Mouse (Mus musculus): ENCODE results near the gene Kdsr.

Gene Kdsr

DNA sequence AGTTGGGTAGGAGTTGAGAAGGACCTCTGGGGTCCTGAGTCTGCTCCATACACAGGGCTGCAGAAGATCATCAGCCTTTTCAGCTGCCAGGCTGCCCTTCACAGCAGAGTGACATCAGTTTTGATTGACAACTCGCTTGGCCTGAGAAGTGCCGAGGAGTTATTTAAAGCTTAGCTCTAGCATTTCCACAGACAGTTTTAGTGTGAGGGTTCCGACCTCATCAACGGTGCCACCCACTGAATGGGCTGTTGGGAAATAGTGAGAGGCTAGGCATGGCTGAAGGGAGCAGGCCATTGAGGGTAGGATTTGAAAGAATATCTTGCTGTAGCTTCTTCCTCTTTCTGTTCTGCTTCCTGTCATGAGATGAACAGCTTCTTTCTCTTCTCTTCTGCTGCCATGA, 63.9 kb downstream of the Kdsr start:
- DNase-seq (ENCODE audit: low read depth, low spot score): no peak

DNA sequence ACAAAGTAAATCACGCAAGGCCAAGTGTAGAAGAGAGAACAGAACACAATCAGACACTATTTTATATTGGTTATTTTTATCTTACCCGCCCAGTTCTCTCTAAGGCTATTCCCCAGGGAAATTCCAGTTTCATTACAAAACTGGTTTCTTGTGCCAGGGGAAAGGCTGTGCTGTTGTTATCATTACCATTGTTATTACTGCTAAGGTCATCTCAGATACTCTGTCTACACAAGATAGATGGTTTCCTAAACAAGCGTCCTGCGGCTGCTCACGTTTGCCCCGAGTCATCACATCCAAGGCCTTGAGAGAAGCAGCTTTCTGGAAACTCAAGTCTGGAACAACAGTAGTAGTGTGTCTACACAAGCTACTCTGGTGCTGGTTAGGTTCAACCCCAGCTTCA, 65.2 kb downstream of the Kdsr start:
- no peak for DNase-seq (ENCODE audit: low read depth, low spot score)

DNA sequence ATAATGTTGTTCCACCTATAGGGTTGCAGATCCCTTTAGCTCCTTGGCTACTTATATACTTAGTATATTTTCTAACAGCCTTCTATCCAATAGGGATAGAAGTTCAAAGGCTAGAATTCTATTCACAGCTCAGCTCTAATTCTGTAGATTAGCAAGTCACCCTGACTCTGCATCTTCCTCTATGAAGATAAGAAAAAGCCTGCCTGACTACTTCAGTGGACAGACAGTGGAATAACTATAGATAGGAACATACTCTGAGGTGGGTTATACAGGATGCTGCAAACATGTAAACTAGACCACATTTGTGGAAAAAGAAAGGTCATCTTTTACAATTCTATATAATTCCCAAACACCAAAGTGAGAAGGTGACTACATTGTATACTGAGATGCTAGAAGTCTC, 66.9 kb downstream of the Kdsr start:
- DNase-seq (ENCODE audit: low read depth, low spot score): no peak

DNA sequence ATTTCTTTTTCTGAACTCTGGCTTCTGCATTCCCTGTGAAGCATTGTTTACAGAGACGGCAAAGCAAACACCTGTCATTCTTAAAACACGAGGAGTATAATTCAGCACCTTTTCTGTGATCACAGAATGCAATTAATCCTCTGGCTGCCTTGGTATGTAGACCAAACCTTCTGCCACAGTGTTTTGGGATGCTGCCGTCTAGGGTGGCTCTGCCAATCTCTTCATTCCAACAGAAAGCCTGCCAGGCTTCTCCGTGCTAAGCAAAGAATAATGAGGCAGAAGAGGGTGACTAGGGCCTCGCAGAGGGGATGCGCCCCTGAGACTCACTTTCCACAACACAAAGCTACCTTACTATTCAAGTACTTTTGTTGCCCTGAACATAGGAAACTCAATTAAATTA, 68.6 kb downstream of the Kdsr start:
- DNase-seq (ENCODE audit: low read depth, low spot score): no peak

DNA sequence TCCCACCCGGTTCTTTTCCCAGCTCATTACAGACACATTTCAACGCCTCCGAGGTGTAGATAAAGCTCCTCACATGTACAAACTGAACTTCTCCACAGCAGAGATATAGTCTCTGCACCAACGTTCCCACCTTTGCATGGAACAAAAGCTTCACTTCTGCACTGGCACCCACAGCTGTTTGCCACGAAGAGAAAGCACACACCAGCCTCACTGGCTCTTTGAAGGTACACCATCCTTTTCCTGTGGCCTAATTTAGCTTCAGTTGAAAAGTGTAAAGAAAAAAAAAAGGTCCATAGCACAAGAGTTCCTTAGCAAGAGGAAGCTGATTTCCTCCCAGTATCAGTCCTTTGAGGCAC, 71.4 kb downstream of the Kdsr start:
- DNase-seq (ENCODE audit: low read depth, low spot score): peak; percentile 60

DNA sequence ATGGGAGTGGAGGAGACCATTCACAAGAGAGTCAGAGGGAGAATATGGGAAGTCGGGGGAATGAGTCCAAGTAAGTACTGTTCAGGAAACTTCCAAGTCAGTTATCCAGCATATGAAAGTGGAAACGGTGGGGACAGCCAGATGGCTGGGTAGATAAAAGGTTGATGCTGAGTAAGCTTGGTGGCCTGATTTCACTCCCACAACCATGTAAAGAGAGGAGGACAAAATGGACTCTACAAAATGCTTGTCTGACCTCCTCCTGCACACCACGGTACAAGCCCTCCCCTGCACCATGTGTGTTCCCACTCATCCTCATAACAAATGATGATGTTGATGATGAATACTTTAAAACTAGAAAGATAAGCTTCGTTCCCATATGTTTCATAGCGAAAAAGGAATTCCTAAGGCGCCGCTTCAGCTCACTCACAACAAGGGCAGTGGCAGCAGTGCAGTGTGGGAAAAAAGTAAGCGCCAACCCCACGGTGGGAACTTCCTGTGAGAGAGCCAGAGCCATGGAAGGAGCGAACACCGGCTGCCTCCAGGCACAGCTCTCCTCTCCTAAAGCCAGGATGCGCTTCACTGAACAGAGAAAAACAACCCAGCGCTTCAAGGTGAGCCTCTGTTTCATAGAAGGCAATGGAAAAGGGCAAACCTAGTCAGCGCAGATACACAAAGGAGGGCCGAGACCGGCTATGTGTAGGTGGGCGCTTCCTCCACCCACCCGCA, 71.9 kb downstream of the Kdsr start:
- DNase-seq (ENCODE audit: low read depth, low spot score): peak; percentile 45

DNA sequence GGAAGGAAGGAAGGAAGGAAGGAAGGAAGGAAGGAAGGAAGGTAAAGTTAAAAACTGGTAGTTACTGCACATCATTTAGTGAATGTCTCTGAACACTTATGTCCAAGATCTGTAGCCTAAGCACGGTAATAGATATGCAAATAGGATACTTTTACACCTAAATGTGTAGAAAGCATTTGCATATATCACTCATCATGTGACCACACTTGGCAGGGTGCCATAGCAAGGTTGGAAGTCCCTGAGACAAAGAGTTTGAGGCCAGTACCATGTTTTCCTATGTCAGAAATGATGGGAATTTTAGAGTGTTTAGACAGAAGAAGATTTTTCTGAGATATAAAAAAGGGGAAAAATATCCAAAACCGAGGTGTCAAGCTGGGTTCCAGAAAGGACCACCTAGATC, 73.8 kb downstream of the Kdsr start:
- DNase-seq (ENCODE audit: low read depth, low spot score): no peak

DNA sequence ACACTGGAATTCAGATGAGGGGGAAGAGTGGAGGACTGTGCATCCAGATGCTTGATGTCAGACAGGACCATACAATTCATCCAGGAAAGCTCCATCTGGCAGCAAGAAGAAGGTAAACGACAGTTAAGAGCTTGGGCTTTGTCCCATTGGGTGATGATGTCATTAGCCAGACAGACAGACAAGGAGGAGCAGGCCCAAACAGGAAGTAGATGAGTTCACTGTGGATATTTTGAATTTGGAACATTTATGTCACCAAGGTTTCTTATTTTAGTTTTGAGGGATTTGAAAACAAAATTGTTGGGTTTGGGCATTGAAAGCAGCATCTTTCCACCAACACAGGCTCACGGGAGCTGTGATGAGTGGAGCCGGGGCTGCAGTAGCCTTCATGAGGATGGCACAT, 75.0 kb downstream of the Kdsr start:
- no peak for DNase-seq (ENCODE audit: low read depth, low spot score)

- no peak for DNase-seq (ENCODE audit: low read depth, low spot score)
Observed at GRCm38 (mm10) chr1:106682829-106683228, 76.7 kb downstream of the Kdsr start.

DNA sequence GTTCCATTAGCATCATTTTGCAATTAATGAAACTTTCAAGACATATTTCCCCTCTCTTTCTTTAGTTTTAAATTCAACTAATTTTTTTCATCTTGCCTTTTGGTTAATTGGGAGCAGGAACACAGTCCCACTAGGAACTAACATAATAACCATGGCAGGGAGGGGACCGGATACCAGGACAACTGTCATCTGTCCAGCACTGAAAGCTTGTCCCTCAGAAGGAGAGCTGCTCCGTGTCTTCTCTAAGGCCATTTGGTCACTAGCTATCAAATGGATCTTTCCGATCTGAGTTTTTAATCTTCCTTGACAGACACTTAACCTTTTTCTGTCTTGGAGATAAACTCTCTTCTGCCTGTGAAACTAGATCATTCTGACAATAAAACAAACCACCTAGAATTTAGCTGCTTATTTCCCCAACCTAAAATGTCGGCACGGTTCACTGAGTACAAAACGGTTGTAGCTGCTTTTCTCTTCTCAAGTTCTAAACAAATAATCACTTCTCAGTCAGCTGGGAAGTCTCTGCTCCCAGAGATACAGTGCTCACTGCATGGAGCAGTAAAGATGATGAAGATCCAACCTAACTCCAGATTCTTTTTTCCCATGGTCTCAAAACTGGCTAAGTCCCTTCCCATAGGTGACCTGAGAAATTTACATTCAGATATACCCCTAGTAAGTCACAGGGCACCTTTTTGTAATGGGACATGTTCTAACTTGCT, 79.6 kb downstream of the Kdsr start:
- no peak for DNase-seq (ENCODE audit: low read depth, low spot score)

DNA sequence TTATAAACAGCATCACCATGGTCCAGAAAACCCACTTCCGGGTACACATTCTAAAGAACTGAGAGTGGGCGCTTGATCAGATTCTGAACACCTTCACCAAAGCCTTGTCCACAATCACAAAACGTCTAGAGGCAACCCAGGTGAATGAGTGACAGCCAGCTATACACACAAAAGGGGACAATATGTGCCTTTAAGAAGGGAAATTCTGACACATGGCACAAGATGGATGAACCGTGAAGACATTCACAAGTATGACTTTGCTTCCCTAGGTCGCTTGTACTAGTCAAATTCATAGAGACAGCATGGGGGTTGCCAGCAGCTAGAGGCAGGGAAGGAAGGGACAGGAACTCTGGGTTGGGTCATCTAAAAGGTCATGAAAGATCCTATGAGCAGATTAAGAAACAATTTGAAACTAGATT, 81.5 kb downstream of the Kdsr start:
- DNase-seq (ENCODE audit: low read depth, low spot score): no peak
